Mouse (Mus musculus) 3134 (cell line): ENCODE results near the gene Smarcb1.

Source experiments
- DNase-seq: peaks from one replicate; pipeline ENCODE4 v3.0.0-alpha.2; 2011; ENCODE audit warnings: low spot score; ENCODE audit not compliant: insufficient read length; ENCODE audit errors: extremely low read depth

Smarcb1 gene

GRCm38 (mm10) chr10:75934991-75935390 lies 13.6 kb upstream of the Smarcb1 start:
- DNase-seq, result no peak

DNA sequence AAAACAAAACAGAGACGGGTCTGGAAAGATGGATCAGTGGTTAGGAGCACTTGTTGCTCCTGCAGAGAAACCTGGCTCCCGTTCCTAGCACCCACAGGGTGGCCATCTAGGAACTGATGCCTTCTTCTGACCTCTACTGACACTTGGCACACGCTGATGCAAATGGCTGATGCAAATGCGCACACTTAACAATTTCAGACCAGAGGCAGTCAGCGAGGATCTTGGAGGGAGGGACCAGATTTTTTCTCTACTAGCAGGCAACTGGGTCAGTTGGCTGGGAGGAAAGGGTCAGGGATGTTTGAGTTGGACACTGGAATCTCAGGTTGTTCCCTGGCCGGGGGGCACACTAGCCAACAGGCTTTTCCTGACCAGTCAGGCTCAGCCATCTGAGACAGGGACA lies 11.5 kb upstream of the Smarcb1 start, which contains the start of gene Chchd10:
Gene Chchd10 (plus strand): TSS at position 240 of the 400 bp plus-strand sequence.
- DNase-seq, result no peak

DNA sequence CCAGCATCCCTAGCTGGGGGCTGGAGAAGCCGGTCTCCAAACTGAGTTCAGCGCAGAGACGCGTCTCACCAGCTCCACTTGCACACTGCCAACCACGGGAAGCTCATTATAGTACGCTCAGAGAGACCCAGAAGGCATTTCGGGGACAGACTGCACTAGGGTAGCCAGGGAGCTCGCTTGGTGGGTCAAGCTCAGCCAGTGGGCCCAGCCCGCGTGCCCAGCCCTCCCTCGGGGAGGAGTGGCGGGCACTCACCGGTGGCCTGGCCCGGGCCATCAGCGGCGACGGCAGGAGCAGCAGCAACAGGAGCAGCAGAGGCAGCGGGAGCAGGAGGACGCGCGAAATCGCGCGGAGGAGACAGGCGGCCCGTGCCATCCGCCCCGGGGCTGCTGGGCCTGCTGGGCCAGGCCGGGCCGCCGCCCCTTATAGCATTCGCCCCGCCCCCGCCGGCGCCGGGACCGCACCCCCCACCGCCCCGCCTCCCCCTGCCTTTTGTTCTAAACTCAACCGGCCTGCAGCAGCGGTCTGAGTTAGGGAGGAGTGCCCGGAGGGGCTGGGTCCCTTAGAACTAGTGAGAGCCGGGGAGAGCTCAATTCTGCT lies 10.8 kb upstream of the Smarcb1 start:
- DNase-seq, result peak; percentile 80

DNA sequence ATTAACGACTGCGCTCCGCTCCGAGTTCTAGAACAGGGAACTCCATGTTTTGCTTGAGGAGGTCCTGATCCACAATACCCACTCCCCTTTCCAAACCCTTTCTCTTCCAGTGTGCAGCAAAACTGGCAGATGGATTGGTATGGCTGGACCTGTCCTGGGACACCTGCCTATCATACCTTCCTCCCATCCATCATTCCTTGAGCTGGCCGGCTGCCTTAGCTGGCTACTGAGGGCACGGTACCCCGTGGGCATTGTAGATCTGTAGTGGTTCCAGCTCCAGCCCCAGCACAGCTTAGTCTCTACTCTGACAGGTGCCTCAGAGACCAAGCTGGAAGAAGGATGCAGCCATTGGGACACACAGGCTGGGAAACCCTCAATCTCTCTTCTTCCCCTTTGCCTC lies 9.9 kb upstream of the Smarcb1 start:
- no peak for DNase-seq

DNA sequence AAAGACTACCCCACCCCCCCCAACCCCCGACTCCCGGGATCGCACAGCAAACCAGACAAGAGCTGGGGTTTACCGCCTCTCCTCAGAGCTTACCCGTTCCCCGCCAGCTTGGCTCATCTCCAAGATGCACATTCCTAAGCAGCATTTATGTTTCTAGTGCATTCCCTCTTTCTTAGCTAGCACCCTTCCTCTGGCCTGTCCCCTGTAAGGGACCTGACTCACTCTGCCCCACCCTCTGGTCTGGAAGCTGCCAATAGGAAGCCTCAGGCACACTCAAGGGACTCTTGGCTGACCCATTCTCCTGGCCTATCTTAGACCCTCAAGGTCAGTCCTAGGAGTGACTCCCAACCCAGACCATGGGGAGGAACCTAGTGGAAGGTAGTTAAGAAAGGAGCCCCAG lies 8.9 kb upstream of the Smarcb1 start:
- peak; percentile 81 for DNase-seq

DNA sequence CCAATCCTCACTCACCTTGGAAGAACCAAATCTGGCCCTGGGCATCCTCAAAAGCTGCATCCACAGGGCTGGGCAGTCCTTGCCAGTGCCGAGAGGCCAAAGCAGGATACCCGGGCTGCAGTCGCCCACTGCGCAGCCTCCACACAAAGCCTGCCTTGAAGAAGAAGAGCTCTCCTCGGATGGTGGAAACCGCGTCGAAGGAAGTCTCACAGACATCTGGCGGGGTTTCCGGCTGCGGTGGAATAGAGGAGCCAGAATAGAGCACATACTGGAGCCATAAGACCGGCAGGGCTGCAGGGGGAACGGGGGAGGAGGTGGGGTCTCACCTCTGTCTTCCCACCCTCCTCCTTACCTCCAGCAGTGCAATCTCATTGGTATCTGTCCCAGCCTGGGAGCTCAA lies 5.0 kb upstream of the Smarcb1 start:
- no peak for DNase-seq

DNA sequence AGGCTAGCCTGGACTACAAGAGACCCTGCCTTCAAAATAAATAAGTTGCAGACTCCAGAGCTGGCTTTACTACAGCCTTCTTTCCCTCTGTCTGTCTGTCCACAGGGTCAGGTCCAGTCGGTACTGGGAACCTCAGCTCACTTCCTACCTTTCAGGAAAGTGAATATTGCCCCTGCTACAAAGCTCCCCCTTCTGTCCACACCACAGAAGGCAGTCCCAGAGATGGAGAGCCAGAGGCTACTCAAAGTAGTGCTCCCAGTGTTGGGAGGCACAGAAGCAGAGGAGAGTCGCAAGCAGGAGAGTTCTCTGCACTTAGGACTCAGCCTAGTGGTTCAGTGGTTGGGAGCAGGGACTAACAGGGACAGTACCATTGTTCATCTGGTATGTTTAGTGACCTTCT lies 2.9 kb upstream of the Smarcb1 start:
- no peak for DNase-seq

DNA sequence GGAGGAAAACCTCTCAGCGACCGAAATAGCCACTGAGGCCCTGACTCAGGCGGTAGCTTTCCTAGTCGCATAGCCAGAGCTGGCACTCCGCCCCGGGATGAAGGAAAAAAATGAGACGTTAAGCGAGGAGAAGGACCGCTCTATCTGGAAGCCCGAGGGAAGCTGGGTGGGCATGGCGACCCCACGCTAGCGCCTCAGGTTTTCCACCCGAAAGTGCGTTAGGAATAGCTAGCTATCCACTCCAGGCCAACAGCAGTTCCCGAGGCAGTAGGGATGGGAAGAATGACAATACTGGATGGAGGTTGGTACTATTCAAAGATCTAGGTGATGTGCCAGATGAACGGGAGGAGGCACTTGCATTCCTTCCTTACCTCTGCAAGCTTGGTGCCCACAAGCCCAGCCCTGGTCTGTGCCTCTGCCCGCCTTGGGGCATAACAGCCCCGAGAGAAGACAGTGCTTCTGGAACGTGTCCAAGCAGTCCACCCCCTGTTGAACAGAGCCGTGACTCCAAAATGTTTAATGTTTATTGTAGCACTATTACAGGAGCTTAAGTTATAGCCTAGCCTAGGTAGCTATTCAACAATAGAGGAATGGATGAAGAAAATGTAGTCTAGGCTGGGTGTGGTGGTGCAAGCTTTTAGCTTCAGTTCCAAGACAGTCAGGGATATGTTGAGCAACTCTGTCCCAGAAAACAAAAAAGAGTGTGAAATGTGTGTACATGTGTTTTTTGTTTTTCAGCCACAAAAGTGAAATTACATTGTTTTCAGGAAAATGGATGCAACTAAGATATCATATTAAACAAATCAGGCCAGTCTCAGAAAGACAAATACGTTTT lies 526 bp upstream of the Smarcb1 start:
- no peak for DNase-seq

DNA sequence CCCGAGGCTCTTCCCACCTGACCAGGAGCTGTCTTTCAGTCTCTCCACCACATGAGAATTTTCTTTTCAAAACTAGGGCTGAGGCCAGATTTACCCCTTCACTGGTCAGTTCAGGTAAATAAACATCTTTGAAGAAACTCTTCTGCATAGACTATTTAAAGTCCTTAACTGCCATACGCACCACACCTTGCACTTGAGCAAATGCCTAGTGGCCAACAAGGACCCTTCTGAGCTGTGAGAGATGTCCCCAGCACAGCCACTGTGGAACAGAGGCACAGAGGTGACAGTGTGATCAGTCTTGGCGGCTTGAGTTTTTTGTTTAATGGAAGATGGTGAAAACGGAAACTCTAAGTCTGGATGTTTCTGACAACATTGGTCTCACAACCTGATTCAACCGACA lies 2.4 kb downstream of the Smarcb1 start:
- DNase-seq, result no peak

DNA sequence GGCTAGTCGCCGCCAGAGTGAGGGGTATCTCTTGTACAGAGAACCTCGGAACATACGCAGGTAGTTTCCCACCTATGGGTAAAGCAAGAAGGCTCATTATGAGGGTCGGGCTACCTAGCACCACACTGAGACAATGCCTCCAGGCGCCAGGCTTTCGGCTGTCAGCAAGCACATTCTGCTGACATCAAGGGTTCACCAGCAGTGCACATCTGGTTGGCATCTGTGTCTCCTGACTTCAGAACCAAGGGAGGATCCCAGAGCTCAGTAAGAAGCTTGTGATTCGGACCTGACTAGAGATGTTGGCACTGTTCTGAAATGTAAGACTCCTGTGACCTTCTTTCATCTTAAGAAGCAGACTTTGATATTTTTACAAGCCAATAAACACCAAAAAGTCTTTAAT lies 4.6 kb downstream of the Smarcb1 start:
- DNase-seq, result no peak

GRCm38 (mm10) chr10:75915557-75915956 lies 5.9 kb downstream of the Smarcb1 start:
- DNase-seq, result no peak

- no peak for DNase-seq
Observed at GRCm38 (mm10) chr10:75913013-75913589, 8.3 kb downstream of the Smarcb1 start.

GRCm38 (mm10) chr10:75910698-75911097 lies 10.7 kb downstream of the Smarcb1 start:
- no peak for DNase-seq

DNA sequence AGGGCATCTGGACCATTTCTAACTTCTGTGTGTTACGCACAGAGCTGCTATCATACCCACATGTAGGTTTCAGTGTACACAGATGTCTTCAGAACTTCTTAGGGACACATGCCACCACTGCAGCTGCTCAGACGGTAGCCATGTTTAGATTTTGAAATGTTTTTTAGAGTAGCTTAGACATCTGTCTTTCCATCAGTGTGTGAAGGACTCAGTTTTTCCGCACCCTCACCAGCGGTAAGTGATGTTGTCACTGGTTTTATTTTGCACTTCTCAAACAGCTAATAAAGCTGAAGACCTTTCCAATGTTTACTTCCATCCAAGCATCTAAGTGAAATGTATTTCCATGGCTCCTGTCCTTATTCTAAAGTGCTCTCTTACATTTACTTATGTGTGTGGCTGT lies 14.5 kb downstream of the Smarcb1 start:
- DNase-seq, result no peak

DNA sequence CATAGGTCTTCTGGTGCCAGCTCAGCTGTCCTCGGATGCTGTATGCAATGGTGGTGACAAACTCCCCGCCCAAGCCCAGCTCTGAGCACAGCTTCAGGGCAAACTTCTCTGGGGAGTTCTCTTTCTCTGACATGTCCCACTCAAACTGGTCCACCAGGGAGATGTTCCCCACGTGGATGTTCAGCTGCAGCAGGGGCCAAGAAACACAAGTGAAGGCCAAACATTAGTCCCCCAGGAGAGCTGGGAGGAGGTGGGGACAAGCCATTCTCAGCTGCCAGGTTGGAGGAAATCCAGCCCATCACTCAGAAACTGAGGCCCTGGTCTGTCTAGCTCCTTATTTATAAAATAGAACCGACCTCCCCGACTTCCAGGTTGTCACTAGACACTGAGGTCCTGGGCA lies 17.0 kb downstream of the Smarcb1 start:
- no peak for DNase-seq

DNA sequence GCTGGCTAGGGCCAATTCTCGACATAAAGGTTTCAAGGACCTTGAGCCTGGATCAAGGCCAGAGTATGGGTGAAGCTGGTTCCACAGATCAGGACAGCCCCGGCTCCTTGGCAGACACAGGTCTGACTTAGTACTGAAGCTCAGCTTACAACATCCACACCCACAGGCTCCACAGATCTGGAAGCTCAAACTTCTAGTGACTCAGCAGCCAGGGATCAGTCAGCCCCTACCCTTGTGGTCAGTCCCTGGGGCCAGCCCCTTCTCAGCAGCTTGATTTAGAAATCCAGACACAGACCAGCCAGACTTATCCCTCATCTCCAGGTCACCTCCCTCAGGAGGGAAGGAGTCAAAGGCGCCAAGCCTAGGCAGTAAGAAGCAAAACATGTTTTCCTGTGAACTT lies 22.6 kb downstream of the Smarcb1 start:
- peak; percentile 82 for DNase-seq

DNA sequence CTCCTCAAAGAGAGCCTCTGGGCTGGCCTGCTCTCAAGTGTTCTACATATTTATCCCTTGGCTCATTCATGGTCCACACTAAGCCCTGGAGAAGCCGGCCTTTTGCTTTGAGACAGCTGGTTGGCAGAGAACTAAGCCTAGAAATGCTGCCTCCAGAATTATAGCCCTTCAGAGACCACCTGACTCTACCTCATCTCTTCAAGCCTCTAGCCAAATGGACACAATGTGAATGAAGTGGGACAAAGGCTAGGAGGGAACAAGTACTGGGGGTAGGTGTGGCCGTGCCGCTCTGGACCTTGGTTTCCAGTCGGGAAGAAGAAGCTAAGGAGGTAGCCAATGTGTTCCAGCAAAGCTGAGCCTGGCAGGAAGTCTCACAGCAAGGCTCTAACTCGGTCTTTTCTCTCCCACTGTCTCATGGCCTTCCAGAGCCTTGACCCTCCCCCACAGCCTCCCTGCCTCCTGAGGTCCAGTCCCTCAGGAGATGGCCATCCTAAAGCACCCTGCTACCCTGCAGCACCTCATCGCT lies 23.3 kb downstream of the Smarcb1 start:
- DNase-seq, result no peak

- no peak for DNase-seq
Observed at GRCm38 (mm10) chr10:75897373-75897772, 24.0 kb downstream of the Smarcb1 start.

- no peak for DNase-seq
Observed at GRCm38 (mm10) chr10:75896208-75896607, 25.2 kb downstream of the Smarcb1 start.

GRCm38 (mm10) chr10:75895730-75896129 lies 25.7 kb downstream of the Smarcb1 start:
- no peak for DNase-seq

DNA sequence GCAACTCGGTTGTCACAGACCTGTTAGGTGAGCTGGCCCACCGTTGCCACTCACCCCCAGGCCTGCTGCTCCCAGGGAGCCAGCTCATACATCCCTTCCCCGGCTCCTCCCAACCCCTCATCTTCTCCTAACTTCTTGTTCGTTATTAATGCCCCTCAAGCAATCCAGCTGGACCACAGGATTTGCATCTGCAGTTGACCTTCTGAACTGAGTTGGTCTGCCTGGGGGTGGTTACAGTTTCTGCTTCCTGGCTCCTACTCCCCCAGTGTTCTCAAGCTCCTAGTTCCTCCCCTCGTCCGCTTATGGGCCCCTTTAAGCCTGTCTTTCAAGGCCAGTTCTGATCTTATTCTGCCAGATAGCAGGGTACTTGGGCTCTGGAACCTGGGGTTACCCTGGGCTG lies 26.8 kb downstream of the Smarcb1 start:
- DNase-seq, result no peak
